Mouse (Mus musculus) T-helper 2 cell (primary cell): Measurements from ENCODE around the gene Ptprc.

Experiments used
- in situ Hi-C: fragments of 300-600 bp; cut with MboI, MseI; formaldehyde crosslinking; loops from one replicate; pipeline ENCODE4 v1.15.1; 2025; ENCODE audit warnings: high pct_unique_total_duplicates

The Ptprc gene

DNA sequence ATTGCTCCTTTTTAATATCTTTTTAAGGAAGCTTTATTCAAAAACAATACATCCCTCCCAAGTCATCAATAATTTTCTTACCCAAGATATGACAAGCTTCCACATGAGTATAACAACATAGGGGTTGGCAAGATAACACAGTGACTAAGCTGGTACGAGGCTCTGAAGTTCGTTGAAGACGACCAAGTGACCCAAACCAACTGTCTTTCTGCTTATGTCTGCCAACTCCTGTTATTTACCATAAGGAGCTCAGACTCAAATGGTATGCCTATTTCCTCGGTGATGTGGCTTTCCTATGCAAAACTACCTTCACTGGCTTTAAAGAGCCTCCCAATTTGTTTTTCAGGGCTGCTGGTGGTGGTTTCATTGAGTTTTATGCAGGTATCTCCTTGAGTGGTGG, at the start of gene Ptprc:
TSS of gene Ptprc (minus strand) at position 215 of the 400 bp plus-strand sequence.
- in situ Hi-C loops, result loop anchor here (5.0 kb wide), 1 partner anchor 127 kb away; no protein-coding TSS in a partner anchor

DNA sequence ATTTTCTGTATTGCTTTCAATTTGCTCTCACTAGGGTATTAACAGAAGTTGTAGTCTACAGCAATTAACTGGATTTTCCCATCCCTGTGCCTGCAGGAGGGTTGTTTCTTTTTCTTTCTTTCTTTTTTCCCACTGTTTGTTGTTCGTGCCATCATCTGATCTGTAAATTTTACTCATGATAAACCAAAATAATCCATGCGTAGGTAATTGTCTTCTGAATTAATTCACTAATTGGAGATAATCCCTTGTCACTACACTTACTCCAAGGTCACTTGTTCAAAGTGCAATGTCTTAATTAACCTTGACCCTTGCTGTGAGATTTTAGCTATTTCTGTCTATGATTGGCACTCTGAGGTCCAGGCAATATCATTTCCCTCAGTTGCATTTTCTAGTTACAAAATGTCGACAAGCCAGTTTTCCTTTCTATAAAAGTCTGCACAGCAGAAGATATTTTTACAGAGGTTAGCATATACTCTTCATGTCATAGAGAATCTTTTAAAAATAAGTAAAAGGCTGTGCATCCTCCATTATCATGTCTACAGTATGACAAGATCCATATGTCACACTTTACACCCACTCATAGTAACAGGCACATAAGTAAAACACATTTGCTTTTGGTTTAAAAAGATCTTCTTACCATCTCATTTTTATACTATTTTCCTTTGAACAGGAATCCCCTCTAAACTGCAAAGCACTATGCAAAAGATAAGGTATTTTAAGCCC, 39.4 kb upstream of the Ptprc start:
- in situ Hi-C loops, result no loop called here

DNA sequence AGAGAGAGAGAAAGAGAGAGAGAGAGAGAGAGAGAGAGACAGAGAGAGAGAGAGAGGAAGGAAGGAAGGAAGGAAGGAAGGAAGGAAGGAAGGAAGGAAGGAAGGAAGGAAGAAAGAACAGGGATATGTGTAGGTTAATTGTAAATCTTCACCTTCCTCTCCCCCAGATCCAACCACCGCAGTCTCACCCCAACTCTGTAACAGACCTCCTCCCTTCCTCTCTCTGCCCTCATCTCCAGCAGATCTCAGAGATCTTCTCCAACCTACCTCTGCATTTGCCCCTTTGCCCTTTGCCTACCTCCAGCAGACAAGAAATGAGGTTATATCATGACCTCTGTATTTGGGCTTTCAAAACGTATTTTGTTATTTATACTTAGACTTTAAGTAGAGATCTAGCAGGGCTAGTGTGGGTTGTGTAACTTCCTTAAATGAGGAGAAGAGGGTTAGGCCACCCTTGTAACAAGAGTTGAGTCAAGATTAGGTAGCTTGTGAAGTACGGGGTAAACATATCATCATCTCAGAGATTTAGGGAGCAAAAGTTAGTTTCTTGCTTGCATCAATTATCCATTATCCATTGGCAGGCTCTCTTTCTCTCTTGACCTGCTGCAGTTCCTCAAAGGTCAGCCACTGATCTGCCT, 35.0 kb upstream of the Ptprc start:
- in situ Hi-C loops, result no loop called here

DNA sequence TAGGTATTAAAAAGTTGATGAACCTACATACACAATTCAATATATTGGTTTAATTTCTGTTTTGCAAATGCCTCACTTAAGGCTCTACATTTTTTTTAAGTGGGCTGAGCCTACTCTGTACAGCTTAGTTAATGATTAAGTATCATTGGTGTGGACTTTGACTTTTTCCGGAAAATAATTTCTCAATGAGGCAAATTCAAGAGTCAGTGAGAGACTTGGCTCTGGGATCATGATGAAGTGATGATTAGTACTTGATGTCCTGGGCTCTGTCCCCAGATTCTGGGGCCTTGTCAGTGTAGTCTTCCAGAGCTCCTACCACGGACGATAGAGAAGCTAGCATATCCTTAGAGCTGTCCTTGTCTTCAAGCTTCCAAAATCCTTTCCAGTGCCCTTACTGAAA, 34.2 kb upstream of the Ptprc start:
- in situ Hi-C loops, result no loop called here

DNA sequence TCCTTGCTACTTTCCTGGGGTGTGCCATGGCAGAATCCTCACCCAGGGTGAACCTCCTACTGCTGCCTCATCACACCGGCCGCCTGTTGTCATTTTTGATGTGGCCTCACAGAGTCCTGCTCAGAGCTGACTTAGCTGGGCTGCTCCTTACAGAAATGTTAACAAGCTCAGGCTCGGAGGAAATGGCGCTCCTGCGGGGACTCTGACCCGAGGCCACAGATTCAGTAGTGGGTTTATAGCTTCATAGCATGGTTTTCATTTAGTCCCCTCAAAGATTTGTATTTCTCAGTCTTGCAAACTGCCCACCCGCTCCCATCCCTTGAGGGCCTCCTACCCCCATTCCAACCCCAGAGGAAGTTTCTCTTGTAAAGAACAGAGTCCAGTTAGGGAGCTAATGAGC, 30.5 kb upstream of the Ptprc start:
- in situ Hi-C loops, result no loop called here

DNA sequence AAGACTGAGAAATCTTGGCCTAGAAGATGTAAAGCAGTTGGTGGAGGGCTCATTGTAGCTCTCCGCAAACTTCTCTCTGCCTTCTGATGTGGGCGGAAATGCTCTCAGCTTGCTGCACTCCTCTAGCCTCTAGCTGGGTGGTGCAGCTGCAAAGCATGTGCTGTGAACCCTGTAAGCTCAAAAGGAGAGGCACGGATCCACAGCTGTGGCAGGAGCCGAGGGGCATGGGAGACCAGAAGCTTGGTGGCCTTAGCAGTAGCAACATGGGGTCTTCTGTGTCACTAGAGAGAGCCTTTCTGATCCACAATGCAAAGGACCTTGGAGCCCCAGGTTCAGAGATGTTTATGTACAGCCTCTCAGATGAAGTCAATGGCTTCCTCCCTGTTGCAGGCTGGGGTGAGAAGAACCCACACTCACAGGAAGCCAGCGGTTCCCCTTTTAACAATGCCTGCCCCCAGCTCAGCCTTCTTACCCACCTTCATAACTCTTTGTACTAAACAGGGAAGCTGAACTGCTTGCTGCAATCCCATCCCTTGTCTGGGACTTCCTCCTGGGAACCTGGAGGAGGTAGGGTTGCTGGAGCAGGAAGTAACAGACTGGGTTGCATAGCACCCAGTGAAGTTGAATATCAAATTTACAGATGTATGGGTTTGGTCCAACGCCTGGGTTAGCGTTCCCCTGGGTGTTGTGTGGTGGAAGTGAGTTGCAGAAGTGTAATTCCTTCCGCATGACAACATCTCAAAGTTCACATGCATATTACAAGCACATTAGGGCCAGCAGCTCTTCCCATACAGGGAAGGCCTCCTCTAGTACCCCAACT, 16.4 kb upstream of the Ptprc start:
- in situ Hi-C loops, result loop anchor here (5.0 kb wide), 1 partner anchor 95 kb away; no protein-coding TSS in a partner anchor

DNA sequence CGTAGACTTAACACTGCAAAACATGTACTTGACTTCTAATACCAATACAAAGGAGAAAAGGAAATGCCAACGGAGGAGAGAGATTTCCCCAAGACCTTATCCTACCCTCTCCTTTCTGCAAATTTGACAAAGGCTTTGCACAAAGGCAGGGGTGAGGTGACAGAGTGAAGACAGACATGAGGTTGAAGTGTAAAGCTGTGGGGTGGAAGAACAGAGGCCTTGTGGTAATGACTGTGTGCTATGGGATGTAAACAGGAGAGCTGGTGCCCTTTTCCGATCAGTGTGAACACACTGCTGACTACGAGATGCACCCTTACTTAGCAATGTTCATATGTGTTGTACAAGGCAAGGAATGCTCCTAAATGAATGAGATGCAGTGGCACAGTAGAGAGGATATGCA, 12.6 kb upstream of the Ptprc start:
- in situ Hi-C loops, result no loop called here

DNA sequence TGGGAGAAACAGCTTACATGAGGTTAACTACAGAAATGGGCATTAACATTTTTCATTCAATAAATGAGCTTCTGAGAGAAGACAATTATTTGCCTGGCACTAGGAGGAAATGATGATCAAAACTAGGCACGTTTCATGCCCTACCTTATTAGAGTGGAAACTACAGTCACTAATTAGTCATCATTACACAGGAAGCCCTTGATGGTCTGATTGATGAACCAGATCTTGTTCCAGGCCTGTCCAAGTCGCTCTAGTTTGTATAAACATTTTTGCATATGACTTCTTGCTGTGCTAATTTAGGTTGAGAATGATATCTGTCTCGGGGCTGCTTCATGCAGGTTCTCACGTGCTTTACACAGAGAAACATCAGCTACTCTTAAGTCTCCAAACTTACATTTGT, 10.4 kb upstream of the Ptprc start:
- in situ Hi-C loops, result no loop called here

DNA sequence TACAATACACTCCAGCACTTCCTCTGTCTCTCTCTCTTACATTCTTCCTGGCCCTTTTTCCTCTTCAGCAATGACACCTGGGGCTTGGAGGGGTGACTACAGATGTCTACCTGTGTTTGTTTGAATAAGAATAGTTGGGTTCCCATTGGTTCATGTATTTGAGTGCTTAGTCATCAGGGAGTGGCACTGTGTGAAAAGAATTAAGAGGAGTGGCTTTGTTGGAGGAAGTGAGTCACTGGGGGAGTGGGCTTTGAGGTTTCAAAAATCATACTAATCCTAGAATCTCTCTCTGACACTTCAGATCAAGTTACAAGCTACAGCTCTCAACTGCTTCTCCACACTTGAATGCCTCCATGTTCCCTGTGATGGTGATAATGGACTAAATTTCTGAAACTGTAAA, 4.6 kb upstream of the Ptprc start:
- in situ Hi-C loops, result no loop called here

DNA sequence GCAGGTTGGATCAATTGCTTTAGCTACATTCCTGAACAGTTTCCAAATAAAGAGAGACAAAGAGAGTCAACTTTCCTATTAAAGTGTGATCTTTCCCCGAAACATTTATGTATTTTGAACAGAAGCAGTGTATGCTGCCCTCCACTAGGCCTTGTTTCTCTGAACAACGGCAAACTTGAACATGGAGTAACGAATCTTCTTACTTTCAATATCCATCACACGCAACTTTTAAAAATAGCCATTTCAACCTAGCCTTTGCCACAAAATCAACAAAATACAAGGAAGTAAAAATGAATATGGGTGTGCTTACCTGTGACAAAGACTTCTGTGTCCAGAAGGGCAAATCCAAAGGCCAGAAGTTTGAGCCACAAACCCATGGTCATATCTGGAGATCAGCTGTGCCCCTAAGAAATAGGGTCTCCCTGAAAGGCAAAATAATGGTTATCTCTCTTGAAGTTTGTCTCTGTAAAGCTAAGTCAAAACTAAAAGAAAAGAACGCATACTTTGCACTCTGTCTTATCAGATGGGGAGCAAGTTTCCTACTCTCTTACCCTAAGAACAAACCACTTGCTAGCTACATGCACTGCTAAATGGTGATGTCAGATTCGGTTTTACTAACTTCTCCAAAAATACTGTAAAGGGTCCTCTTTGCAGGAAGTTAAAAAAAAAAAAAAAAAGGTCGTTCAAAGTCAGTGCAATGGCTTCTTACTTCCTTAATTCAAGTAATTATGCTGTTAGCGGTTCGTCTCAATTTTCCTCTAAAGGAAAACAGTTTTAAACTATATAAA, 609 bp downstream of the Ptprc start:
- in situ Hi-C loops, result loop anchor here (5.0 kb wide), 2 partner anchors 43 to 127 kb away; no protein-coding TSS in a partner anchor

DNA sequence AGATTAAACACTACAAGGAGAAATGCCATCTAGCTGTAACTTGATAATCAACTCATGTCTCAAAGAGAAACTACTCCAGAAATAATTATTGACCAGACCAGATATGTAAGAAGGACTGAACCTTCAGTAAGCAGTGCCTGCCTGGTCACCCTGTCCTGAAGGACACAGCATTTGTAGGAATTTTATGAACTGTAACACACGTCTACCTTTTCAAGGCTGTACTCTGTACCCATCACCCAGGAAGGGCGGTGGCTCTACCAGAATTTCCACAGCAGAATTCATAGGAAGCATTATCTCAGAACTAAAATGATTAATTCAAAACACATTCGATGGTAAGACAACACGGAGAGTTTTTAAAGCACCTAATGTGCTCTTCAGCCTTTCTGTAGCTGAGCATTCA, 1.4 kb downstream of the Ptprc start:
- in situ Hi-C loops, result loop anchor here (5.0 kb wide), 1 partner anchor 42 kb away; no protein-coding TSS in a partner anchor

DNA sequence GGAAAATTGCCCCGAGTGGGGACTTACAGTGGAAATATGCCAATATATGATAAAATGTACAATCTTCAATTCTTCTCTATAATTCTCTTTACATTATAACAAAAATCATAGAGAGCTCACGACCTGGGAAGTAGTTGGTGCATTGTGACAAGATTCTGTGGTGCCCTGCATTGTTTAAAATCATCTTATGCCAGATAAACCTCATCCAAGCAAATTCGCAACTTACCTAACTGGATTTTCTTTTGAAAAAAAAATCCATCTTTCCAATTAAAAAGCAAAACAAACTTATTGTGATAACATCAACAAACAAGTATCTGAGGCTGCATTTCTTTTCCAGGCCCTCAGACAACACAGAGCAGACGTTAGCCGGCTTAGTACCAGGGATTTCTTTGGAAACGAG, 1.8 kb downstream of the Ptprc start:
- in situ Hi-C loops, result loop anchor here (5.0 kb wide), 1 partner anchor 41 kb away; no protein-coding TSS in a partner anchor

DNA sequence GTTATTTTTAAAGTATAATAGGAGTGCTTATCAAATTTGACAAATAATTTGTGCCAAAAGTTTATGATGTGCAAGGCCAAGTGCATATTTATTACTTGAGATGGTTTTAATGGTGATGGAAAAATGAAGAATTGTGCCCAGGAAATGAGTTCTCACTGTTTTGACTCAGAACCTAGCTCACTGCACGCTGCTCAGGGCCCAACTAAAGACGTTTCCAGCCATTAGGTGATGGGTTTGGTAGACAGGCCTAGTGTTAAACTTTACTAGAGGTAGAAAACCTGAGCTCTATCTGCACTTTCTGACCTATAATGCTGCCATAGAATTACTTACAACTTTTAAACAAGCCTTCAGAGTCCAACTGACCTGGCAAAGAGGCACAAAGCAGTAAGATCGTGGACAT, 3.0 kb downstream of the Ptprc start:
- in situ Hi-C loops, result loop anchor here (5.0 kb wide), 1 partner anchor 40 kb away; no protein-coding TSS in a partner anchor

DNA sequence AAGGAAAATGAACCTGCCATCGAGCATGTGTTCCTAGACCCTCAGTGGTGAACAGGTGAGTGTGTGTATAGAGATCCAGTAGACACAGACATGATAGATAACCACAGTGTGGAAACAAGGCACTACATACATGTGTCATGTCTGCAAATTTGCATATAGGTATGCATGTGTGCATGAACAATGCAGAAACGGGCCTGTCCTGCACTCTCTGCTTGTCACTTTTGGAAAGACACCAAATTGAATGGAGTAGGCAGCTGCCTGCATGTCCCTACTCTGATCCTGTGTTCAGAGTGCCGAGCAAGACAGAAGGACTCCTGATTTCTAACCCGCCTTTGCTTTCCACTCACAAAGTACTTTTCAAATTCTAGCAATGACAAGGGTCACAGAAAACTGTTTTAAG, 3.4 kb downstream of the Ptprc start:
- in situ Hi-C loops, result loop anchor here (5.0 kb wide), 1 partner anchor 40 kb away; no protein-coding TSS in a partner anchor

DNA sequence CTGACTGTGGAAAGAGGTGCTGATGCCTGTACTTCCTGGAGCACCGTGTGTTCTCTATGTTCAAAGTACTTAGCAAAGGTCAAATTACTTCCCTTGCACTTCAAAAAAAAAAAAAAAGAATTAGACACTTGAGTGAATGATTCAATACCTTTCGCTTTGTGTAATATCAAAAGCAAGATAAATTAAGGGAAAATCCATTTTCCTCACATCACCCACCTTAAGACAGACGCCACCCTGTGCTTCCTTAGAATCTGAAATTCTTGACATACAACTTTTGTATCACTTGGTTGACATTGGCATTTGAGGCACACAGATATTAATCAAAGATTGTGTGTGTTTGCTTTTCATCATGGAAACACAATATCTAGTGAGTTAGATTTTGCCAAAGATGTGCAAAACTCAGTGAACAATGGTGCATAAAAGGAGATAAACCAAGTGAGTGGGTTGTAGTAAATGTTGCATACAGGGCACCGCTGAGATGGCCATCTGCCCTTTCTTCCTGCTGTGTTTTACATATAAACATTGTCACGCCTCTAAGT, 9.2 kb downstream of the Ptprc start:
- in situ Hi-C loops, result no loop called here

DNA sequence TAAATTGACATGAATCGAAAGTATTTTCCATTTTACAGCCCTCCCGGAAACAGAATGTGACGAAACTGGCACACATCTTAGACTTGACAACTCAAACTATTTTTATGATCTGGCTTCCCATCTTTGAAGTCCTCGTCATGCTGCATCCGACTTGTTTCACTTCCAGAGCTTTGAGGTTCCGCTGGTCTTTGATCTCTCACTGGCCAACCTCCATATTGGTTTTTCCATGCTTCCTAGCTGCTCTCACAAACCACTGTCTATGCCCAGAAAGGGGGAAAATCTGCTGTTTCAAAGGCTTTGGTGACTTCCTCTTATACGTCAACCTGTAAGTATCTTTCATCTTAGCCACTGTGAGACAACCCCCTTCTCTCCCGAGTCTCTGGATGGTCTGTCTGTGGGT, 12.9 kb downstream of the Ptprc start:
- in situ Hi-C loops, result no loop called here

DNA sequence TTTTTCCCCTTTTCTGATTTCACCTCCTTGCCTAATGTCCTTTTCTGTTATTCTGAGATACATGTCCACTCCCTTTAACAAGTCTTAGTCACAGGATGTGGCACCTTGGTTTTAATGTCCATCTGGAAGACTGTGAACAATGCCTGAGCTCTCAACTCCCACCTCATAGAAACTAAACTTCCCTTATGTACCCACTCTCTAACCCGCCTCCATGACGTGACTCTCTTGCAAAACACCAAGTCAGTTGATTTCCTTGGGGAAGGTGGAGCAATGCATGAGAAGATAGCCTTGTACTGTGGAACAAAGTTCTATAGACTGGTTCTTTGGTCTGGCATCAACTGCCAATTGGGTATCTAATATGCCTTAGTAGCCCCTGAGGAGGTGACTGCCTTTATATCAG, 16.6 kb downstream of the Ptprc start:
- in situ Hi-C loops, result no loop called here

DNA sequence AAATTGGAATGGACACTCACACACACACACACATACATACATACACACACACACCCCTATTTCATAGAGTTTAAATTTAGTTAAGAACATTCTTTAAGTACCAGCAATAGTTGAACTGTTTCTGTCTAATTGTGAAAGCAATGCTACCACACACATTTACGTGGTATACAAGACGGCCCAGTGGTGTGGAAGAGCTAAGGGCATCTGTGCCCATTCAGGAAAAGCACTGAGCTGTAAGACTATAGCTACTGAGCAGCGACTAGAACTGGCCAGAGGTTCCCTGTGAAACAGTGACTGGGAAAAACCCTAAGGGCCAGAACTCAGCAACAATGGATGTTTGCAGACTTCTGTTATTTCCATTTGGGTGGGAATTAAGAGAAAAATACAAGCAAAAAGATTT, 17.3 kb downstream of the Ptprc start:
- in situ Hi-C loops, result no loop called here

DNA sequence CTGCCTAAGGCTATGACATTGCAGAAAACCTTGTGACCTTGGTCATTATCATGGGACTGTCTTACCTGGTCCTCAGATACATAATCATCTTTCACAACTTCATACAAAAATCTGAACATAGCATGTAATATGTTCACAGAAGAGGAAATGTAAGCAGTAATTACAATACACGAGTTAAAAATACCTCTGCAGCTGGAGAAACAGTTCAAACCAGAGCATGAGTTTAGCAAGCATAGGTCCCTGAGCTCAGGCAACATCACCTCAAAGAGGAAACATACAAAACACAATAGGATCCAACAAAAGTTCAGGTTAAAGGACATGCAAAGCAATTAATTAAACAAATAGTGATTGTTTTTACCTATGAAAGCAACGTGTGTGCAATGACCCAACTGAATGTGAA, 17.8 kb downstream of the Ptprc start:
- in situ Hi-C loops, result no loop called here

DNA sequence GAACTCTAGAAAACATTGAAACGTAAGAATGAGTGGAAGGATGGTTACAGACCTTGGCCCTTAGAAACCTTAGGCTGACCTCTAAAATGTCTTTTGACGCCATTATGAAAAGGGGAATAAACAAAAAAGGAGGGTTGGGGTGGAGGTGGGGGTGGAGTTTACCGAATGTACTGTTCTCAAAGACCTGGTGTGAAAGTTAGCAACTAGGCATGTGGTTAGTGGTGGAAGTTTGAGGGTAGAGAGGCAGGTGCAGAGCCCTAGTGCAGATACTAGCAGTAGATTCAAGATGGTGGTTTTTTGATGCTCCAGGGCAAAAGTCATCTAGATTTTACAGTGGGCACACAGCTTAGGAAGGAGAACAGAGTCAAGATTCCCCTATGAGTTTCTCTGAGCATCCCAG, 18.5 kb downstream of the Ptprc start:
- in situ Hi-C loops, result no loop called here

DNA sequence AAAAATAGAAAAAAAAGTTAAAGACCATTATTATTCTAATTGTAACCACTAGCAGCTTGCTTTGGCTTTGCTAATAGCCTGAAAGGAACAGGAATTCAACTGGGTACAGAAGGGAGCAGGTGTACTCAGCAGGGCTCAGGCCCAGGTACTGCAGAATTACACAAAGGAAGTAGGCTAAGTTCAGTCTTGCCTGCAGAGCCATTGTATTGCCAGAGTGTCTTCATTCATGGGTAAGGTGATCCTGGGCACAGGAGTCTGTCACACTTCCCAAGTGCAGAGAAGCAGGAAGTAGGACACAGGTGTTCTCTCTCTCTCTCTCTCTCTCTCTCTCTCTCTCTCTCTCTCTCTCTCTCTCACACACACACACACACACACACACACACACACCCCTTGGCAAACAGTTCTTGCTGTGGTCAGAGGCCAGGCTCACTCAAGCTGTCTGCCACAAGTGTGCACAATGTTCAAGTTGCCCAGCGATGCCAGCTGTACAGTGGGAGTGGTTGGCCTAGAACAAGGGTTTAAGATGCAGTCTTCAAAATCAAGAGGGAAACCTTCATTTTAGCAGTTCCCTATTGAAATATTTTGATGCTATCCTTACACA, 21.2 kb downstream of the Ptprc start:
- in situ Hi-C loops, result no loop called here
